Mouse (Mus musculus) intestine, embryonic 16.5 days (tissue): ENCODE data around the gene Ykt6. TPM values are rescaled to one million over a fixed set of nuclear protein-coding genes. Genes with fewer than 3 reads are reported as not detected.

Experiments
- ATAC-seq: fragments of 200-750 bp; cut with Nextera tagmentation; 2 replicates; pipeline ENCODE4 v1.8.0; 2017; ENCODE audit warnings: moderate TSS enrichment, moderate library complexity
- H3K27ac ChIP-seq: fragments of 300-500 bp; sonication (generic); 2 replicates; pipeline ENCODE4 v1.5.1; 2014; ENCODE audit warnings: mild to moderate bottlenecking, low read length
- H3K27me3 ChIP-seq: fragments of 300-500 bp; sonication (generic); replicated peaks from 2 replicates; pipeline ENCODE4 v1.6.1; 2014; ENCODE audit warnings: low read length, control low read depth, mixed read lengths; ENCODE audit not compliant: control insufficient read depth, insufficient read depth
- H3K36me3 ChIP-seq: fragments of 300-500 bp; sonication (generic); 2 replicates; pipeline ENCODE4 v1.6.1; 2014; ENCODE audit warnings: low read length, control low read depth; ENCODE audit not compliant: control insufficient read depth, insufficient read depth
- H3K4me1 ChIP-seq: fragments of 300-500 bp; sonication (generic); 2 replicates; pipeline ENCODE4 v1.6.1; 2014; ENCODE audit warnings: low read length, control low read depth, mixed read lengths; ENCODE audit not compliant: control insufficient read depth, insufficient read depth
- H3K4me2 ChIP-seq: fragments of 300-500 bp; sonication (generic); 2 replicates; pipeline ENCODE4 v1.6.1; 2014; ENCODE audit warnings: low read depth, low read length, control low read depth
- H3K4me3 ChIP-seq: fragments of 300-500 bp; sonication (generic); 2 replicates; pipeline ENCODE4 v1.5.1; 2014; ENCODE audit warnings: mild to moderate bottlenecking, low read length
- H3K9ac ChIP-seq: fragments of 300-500 bp; sonication (generic); 2 replicates; pipeline ENCODE4 v1.6.1; 2014; ENCODE audit warnings: low read depth, low read length
- H3K9me3 ChIP-seq: fragments of 300-500 bp; sonication (generic); 2 replicates; pipeline ENCODE4 v1.6.1; 2016; ENCODE audit warnings: low read length, control low read depth; ENCODE audit not compliant: control insufficient read depth
- WGBS: fragments of 180-500 bp; shearing (Covaris S2); extraction: QIAGEN DNeasy Blood & Tissue Kit; methylation state at CpG from one replicate; pipeline ENCODE4 v1.1.7; 2014; 5-methylcytosine and 5-hydroxymethylcytosine counted together
- polyA plus RNA-seq: library from polyadenylated mRNA; unstranded; fragments of >200 nt; fragmentation: Nextera tagmentation; extraction: Ambion mirVana; gene quantifications from 2 replicates; pipeline ENCODE4 v1.2.1, GENCODE M21; 2015

The Ykt6 gene
- polyA plus RNA-seq, 1 experiment from 2014 or later, result 58.6 TPM

DNA sequence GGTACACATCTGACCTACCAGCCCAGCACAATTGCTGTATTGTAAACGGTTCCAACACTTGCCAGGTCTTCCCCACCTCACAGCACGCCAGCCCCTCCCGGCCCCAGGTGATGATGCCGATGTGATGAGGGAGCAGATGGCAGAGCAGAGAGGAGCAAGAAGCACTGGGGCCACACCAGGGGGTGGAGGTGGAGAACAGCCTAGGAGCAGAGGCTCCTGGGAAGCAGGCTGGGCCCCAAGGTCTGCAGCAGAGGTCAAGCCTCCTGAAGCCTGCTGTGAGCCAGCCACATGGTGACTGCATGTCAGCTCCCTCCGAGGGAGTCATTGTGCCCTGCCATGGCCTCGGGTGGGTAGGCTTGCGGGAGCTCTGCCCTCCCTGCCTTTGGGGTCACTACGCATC, 25.1 kb downstream of the Ykt6 start:
- Histone ChIP-seq H3K4me2 (no peak overlapping the region), H3K9ac (no peak overlapping the region), H3K27me3 (no peaks in the 10 kb centered on the region), H3K27ac (no peak overlapping the region), H3K36me3 (no peaks in the 10 kb centered on the region), H3K4me3 (no peak overlapping the region), H3K9me3 (no peaks in the 10 kb centered on the region), H3K4me1 (no peaks in the 10 kb centered on the region)
- peak; percentile 14; the same call in 1 of the 2 replicates for ATAC-seq
- 67% methylated on average over 8 of the region's 8 CpGs for WGBS

DNA sequence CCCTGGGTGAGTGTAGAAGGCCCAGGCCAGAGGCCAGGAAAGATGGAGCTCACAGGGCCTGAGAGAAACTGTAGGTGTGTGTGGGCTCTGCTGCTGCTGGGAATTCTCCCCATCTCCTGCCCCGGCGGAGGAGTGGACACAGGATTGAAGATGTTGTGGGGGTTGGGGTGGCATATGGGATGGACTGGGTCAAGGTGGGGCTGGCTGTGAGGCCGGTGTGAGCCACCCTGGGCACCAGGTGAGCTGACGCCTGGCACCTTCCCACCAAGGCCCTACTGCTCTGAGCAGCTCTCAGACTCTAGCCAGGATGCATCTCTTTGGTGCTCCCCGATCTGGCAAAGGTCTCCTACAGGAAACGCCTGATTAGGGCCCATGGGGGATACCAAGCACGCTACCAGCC, 25.8 kb downstream of the Ykt6 start:
- H3K4me2 ChIP-seq, result no peak overlapping the region
- no peak overlapping the region for H3K27ac ChIP-seq
- H3K4me1 ChIP-seq, result no peaks in the 10 kb centered on the region
- WGBS, result 80% methylated on average over 7 of the region's 7 CpGs
- ATAC-seq, result no peak
- no peaks in the 10 kb centered on the region for H3K27me3 ChIP-seq
- H3K4me3 ChIP-seq, result no peak overlapping the region
- no peak overlapping the region; the same call in 1 of the 2 replicates for H3K9ac ChIP-seq
- no peaks in the 10 kb centered on the region for H3K9me3 ChIP-seq
- no peaks in the 10 kb centered on the region for H3K36me3 ChIP-seq

DNA sequence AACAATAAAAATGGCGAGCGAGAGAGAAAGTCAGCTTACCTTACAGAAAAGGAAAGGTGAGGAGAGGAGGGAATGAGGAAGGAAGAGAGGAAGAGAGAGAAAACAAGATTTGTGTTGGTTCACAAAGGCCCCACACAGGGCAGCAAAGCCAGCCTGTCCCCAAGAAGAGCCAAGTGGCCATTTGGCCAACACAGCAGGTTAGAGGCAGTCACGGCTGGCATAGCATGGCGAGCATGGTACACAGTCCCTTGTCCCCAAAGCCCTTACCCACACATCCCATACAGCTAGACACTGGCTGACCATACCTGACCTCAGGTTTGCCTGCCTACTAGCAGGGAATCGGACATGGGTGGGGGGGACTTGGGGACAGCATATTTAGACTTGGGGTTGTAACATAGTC, 28.1 kb downstream of the Ykt6 start:
- 95% methylated on average over 5 of the region's 5 CpGs for WGBS

DNA sequence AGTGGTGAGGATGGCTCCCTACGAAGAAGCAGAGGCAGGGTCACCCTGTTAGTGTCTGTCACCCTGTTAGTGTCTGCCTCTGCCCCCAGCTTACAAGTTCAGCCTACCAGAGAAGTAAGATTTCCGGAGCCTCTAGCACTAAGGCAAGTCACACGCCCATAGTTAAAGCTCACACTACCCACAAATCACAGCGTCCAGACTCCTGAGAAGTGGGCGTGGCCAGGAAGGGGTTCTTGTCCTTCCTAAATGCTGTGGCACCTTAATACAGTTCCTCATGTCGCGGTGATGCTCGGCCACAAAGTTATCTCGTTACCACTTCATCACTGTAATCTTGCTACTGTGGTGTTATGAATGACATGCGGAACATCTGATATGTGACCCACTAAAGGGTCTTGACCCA, 32.6 kb downstream of the Ykt6 start:
- ATAC-seq, result no peak
- H3K4me1 ChIP-seq, result no peaks in the 10 kb centered on the region
- WGBS, result 77% methylated on average over 10 of the region's 10 CpGs

More for the DNA sequence above, 28.1 kb downstream of the Ykt6 start:
- H3K36me3 ChIP-seq, result no peaks in the 10 kb centered on the region
- no peak overlapping the region for H3K4me2 ChIP-seq
- no peak overlapping the region for H3K9ac ChIP-seq
- ATAC-seq, result no peak
- H3K4me1 ChIP-seq, result no peaks in the 10 kb centered on the region
- H3K9me3 ChIP-seq, result no peaks in the 10 kb centered on the region
- H3K27ac ChIP-seq, result no peak overlapping the region
- H3K4me3 ChIP-seq, result no peak overlapping the region
- H3K27me3 ChIP-seq, result no peaks in the 10 kb centered on the region

GRCm38 (mm10) chr11:5989954-5990593, 34.6 kb downstream of the Ykt6 start:
- H3K4me1 ChIP-seq, result no peaks in the 10 kb centered on the region
- no peaks in the 10 kb centered on the region; the same call in 1 of the 2 replicates for H3K27me3 ChIP-seq
- H3K9ac ChIP-seq, result no peak overlapping the region
- H3K9me3 ChIP-seq, result no peaks in the 10 kb centered on the region
- H3K27ac ChIP-seq, result no peak overlapping the region
- H3K4me2 ChIP-seq, result no peak overlapping the region
- 83% methylated on average over 16 of the region's 16 CpGs for WGBS
- no peaks in the 10 kb centered on the region for H3K36me3 ChIP-seq
- no peak for ATAC-seq
- H3K4me3 ChIP-seq, result no peak overlapping the region

More for the DNA sequence above, 32.6 kb downstream of the Ykt6 start:
- H3K36me3 ChIP-seq, result no peaks in the 10 kb centered on the region
- H3K4me2 ChIP-seq, result no peak overlapping the region
- no peaks in the 10 kb centered on the region for H3K9me3 ChIP-seq
- no peak overlapping the region for H3K9ac ChIP-seq
- H3K4me3 ChIP-seq, result no peak overlapping the region
- no peak overlapping the region for H3K27ac ChIP-seq
- H3K27me3 ChIP-seq, result no peaks in the 10 kb centered on the region; the same call in 1 of the 2 replicates

GRCm38 (mm10) chr11:5990910-5991309, 35.4 kb downstream of the Ykt6 start:
- Histone ChIP-seq H3K36me3 (no peaks in the 10 kb centered on the region), H3K9ac (no peak overlapping the region), H3K4me3 (no peak overlapping the region), H3K27me3 (no peaks in the 10 kb centered on the region; the same call in 1 of the 2 replicates), H3K4me1 (no peaks in the 10 kb centered on the region), H3K4me2 (no peak overlapping the region), H3K27ac (no peak overlapping the region), H3K9me3 (no peaks in the 10 kb centered on the region)
- ATAC-seq, result no peak
- WGBS, result 27% methylated on average over 4 of the region's 4 CpGs

DNA sequence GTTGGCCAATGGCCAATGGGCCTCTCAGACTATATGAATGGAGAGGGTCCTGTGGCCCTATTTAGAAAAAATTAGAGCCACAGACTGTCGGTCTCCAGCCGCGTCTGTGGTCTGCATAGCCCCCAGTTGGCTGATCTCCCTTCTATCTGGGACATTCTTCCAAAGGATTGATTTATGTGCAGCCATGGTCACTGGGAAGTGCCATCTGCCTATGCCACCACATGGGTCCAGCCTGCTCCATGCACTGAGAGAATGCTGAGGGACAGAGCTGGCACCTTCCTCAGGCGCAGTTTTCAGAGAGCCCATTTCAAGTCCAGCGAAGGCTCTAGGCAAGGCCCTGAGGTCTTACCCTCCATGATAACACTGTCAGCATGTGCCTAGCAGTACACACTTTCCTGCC, 38.7 kb downstream of the Ykt6 start:
- H3K36me3 ChIP-seq, result no peaks in the 10 kb centered on the region
- no peak overlapping the region for H3K9ac ChIP-seq
- no peak for ATAC-seq
- H3K27ac ChIP-seq, result no peak overlapping the region
- H3K4me3 ChIP-seq, result no peak overlapping the region
- no peaks in the 10 kb centered on the region for H3K4me1 ChIP-seq
- no peaks in the 10 kb centered on the region for H3K27me3 ChIP-seq
- H3K9me3 ChIP-seq, result no peaks in the 10 kb centered on the region
- no peak overlapping the region for H3K4me2 ChIP-seq
- 87% methylated on average over 5 of the region's 5 CpGs for WGBS

GRCm38 (mm10) chr11:5994880-5995279, 39.4 kb downstream of the Ykt6 start:
- no peaks in the 10 kb centered on the region for H3K27me3 ChIP-seq
- no peak overlapping the region for H3K4me3 ChIP-seq

GRCm38 (mm10) chr11:5995989-5996388, 40.5 kb downstream of the Ykt6 start:
- Histone ChIP-seq H3K4me2 (no peak overlapping the region), H3K27me3 (no peaks in the 10 kb centered on the region), H3K9ac (no peak overlapping the region), H3K4me3 (no peak overlapping the region), H3K36me3 (no peaks in the 10 kb centered on the region), H3K27ac (no peak overlapping the region), H3K9me3 (no peaks in the 10 kb centered on the region), H3K4me1 (peaks cover 13% of the 10 kb centered on the region)
- WGBS, result 18% methylated on average over 8 of the region's 8 CpGs
- peak; percentile 48 for ATAC-seq

More at GRCm38 (mm10) chr11:5994880-5995279, 39.4 kb downstream of the Ykt6 start:
- WGBS, result 66% methylated on average over 3 of the region's 3 CpGs
- Histone ChIP-seq H3K27ac (no peak overlapping the region), H3K9ac (no peak overlapping the region), H3K9me3 (no peaks in the 10 kb centered on the region), H3K36me3 (no peaks in the 10 kb centered on the region), H3K4me1 (peaks cover 4% of the 10 kb centered on the region), H3K4me2 (no peak overlapping the region)
- no peak for ATAC-seq

DNA sequence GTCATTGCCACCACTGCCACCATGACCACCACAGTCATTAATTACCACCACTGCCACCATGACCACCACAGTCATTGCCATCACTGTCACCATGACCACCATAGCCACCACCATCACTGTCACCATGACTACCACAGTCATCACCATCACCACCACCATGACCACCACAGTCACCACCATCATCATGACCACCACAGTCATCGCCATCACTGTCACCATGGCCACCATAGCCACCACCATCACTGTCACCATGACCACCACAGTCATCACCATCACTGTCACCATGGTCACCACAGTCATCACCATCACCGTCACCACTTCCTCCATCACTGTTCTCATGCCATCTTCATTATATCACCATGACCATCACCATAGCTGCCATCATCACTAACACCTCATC, 43.0 kb downstream of the Ykt6 start:
- Histone ChIP-seq H3K27me3 (no peaks in the 10 kb centered on the region), H3K9ac (no peak overlapping the region), H3K4me1 (peaks cover 35% of the 10 kb centered on the region), H3K27ac (no peak overlapping the region), H3K4me3 (no peak overlapping the region), H3K9me3 (no peaks in the 10 kb centered on the region), H3K36me3 (no peaks in the 10 kb centered on the region), H3K4me2 (no peak overlapping the region)
- no peak for ATAC-seq
- 97% methylated on average over 2 of the region's 2 CpGs for WGBS
